Mouse (Mus musculus) E14TG2a.4 (cell line): ENCODE results near the gene Glyr1.

Experiments used
- CTCF ChIP-seq: conservative IDR thresholded peaks from 2 replicates; pipeline ENCODE4 v1.5.1; 2014; ENCODE audit warnings: low read length
- NANOG ChIP-seq: IDR thresholded peaks from 2 replicates; pipeline ENCODE4 v1.6.1; 2014; ENCODE audit warnings: borderline replicate concordance, low read length, mixed read lengths

DNA sequence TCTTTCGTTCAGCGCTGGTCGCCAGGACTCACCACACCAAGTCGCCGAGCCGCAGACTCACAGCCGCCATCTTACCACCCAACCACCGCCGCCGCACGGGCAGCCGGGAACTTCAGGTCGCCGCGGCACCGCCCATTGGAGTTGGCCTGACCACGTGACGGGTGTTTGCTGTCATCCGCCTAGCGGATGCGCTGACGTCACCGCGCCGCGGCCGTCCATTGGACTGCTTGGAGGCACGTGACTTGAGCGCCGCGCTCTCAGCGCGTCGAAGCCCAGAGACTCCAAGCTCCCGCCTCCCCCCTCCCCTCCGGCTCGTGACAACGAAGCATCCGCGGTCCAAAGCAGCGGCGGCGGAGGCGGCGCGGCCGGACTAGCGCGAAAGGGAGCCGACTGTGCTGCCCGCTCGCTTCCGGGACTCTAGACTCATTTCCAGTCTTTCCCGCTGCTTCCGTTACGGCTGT lies at the start of gene Glyr1, which contains the start of gene Ubn1:
- TF ChIP-seq CTCF (no peak), NANOG (no peak)
